Mouse (Mus musculus): Measurements from ENCODE around the gene Nptx1. TPM values are rescaled to one million over a fixed set of nuclear protein-coding genes. Genes with fewer than 3 reads are reported as not detected.

Nptx1 gene
- total RNA-seq, 2 experiments from 2014 or later: not detected

GRCm38 (mm10) chr11:119524545-119524949, 23.0 kb downstream of the Nptx1 start:
- peak; percentile 99 for ATAC-seq (replicated peaks; ENCODE audit: poor library complexity)

DNA sequence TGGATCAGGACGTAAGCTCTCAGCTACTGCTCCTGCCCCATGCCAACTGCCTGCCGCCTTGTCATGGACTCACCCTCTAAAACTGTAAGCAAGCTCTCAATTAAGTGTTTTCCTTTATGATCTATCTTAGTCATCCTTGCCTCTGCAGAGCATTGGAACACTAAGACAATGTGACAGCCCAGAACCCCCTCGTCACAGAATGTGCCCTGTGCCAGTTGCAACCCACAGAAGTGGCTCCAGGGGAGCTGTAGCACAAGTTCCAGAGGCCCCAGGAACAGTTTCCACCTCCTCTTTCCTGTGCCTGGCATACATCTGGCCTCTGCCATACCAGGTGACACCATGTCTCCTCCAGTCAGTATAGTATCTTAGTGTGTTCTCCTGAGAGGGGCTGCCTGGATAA, 24.2 kb downstream of the Nptx1 start:
- ATAC-seq (replicated peaks; ENCODE audit: poor library complexity): no peak

DNA sequence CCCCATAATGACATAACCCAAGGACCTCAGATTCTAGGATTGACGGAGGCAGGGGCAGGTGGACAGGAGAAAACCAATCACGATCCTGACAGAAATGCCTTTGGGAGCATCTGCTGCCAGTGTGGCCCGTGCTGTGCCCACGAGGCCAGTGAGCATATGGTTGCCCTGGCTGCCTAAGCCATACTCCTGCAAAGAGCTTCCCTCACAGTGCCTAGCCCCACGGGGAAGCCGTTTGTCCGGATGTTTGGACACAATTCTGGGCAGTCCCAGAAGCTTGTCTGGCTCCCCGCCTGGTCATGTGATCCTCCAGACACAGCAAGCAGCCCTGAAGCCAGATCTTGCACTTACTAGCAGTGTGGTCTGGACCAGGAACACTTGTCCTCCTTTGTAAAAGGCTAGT, 24.8 kb downstream of the Nptx1 start:
- no peak for ATAC-seq (replicated peaks; ENCODE audit: poor library complexity)

- ATAC-seq (replicated peaks; ENCODE audit: poor library complexity): no peak
Observed at GRCm38 (mm10) chr11:119521920-119522710, 25.4 kb downstream of the Nptx1 start.

DNA sequence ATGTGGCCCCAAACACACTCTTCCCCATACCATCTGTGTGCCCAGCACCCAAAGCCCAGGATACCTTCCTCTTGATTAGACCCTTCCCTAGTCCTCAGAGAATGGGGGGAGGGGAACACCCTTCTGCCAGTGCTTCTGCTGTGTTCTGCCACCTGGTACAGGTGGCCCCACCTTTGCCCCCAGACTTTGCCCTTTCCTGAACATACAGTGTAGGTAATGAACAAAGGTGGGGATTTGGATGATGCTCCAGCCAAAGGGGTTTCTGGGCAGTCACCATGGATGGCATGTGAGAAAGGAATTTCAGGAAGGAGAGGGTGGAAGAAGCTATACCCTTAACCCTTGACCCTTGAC, 26.9 kb downstream of the Nptx1 start:
- ATAC-seq (replicated peaks; ENCODE audit: poor library complexity): no peak

DNA sequence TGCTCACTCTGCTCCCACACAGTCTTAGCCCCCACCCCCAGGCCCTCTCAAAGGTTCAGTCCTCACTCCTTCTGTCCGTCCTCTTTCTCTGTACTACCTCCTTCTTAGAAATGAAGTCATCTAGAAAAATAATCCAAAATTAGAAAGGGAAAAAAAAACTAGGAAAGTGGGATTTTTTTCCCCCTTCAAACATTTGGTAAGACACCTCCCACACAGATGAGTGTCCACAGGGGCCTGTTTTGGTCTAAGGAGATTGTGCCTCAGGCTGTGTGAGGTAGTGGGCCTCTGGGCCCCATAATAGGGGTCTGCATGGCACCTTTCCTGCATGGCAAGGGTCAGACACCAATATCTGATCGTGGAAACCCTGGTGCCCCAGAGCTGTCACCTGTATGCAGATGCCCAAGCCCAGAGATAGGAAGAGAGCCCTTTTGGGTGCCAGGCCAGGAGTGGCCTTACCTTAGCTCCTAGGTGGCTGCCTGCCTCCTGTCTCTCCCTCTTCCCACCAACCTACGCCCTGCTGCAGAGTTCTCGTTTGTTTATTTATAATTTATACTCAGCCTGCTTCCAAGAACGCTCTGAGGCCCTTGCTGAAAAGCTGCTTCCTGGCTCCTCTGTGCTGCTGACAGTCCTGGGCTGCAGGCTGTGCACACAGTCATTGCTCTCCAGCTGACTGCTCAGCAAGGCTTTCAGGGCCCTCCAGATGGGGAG, 27.4 kb downstream of the Nptx1 start:
- ATAC-seq (replicated peaks; ENCODE audit: poor library complexity): no peak

DNA sequence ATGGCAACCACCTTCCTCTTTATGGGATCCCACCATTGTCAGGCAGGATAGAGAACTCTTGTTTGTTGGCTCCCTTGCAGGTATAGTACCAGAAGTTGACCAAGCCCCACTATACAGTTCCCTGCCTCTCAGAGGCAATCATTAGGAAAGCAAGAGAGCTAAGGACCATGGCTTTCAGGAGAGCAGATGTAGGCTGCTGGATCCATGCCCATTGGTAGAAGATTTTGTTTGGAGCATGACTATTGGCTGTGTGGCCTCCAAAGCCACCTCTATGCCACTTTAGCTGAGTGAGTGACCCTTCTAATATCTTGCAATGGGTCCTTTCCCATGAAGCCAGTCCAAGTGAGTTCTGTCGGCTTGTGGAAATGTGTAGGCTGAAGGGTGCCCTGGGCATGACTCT, 28.2 kb downstream of the Nptx1 start:
- no peak for ATAC-seq (replicated peaks; ENCODE audit: poor library complexity)

GRCm38 (mm10) chr11:119516677-119517361, 30.7 kb downstream of the Nptx1 start:
- ATAC-seq (replicated peaks; ENCODE audit: poor library complexity): no peak

- ATAC-seq (replicated peaks; ENCODE audit: poor library complexity): no peak
Observed at GRCm38 (mm10) chr11:119515823-119516676, 31.5 kb downstream of the Nptx1 start.

GRCm38 (mm10) chr11:119514967-119515636, 32.5 kb downstream of the Nptx1 start:
- 0 out of 2 replicates have a peak, but pooled peaks have one; percentile 20 for ATAC-seq (replicated peaks; ENCODE audit: poor library complexity)

DNA sequence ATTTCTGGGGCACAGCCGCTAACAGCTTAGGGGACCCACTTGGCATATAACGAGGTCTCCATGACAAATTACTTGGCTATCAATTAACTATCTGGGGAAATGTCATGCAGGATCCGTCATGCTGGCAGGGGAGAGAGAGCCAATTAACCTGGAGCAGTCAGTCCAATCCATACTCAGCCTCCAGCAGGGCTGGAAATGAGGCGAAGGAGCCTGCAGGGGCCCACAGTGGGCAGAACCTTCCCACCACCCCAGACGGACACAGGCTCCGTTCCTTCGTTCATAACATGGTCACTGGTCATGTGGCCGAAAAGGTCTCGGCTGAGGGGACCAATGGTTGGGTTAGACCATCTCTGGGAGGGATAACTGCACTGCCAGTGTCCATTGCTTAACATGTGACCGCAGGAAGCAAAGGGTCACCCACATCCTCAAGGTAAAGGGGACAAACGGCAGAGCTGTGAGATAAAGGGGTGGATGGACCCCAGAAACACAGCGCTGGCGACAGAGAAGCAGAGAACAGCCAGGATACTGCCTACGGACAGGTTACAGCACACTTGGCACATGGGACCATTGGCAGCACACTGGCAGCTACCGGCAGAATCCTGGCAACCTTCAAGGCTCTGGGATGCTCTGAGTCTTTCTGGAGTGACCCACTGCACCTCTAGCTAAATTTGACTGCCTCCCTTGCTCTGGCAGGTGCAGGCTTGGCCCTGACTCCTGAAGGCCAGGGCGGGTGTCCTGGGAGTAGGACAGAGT, 33.3 kb downstream of the Nptx1 start:
- ATAC-seq (replicated peaks; ENCODE audit: poor library complexity): no peak

DNA sequence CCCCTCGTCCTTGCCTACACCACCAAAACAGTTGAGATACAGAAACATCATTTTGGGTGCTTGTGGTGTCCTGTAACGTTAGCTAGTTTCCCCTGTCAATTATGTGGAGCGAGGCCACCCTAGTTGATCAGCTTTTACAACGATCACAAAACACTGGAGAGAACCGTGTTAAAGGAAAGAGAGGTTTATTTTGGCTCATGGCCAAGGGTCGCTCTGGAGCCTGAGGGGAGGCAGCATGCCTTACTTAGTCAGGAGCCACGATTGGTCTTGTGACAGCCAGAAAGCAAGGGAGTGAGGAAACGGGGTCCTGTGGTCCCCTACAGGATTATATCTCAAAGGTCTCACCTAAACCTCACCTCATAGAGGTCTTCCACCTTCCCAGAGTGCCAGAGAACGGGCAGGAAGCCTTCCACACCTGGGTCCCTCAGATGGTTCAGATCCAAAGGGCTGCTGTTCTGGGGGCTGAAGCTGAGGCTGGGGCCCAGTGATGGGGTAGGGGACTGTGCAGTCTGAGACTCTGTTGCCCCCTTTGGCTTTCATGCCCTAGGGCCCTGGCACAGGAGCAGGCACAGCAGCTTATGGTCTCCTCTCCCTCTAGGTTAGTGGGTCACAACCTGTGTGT, 34.4 kb downstream of the Nptx1 start:
- no peak for ATAC-seq (replicated peaks; ENCODE audit: poor library complexity)

- no peak for ATAC-seq (replicated peaks; ENCODE audit: poor library complexity)
Observed at GRCm38 (mm10) chr11:119509165-119509776, 38.3 kb downstream of the Nptx1 start.

DNA sequence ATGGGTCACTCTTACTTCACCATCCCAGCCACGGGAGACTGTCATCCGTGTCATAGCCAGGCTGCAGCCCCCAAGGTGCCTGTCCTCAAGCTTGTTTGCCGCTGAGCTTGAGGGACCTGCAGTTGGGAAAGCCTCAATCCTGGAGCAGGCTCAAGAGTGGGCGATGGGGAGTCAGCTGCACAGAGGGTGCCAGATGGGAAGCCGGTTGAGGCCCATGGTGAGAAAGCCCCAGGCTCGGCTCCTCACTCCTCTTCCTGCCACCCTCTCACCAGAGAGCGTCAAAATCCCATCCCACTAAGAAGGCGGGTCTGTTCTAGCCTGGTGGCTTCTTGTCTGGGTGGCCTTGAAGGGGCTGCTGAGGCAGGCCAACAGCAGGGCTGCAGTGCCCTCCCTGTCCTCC, 39.8 kb downstream of the Nptx1 start:
- no peak for ATAC-seq (replicated peaks; ENCODE audit: poor library complexity)

DNA sequence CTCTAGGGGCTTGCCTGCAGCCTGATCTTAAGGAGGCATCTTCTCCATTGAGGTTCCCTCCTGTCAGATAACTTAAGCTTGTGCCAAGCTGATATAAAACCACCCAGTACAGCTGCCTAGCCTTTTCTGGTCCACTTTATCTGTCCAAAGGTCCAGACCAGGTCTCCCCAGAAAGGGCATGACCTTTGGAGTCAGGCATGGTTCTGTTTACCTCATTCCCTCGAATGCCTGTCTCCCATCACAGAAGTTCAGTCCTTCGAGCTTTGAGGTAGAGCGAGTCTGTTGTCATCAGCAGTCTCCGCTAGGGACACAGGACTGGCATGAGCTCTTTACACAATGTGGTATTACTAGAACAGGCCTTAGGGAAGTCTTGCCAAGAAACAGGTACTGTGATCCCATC, 41.2 kb downstream of the Nptx1 start:
- ATAC-seq (replicated peaks; ENCODE audit: poor library complexity): no peak

- ATAC-seq (replicated peaks; ENCODE audit: poor library complexity): peak; percentile 96
Observed at GRCm38 (mm10) chr11:119503675-119504074, 43.9 kb downstream of the Nptx1 start.

GRCm38 (mm10) chr11:119500011-119500410, 47.5 kb downstream of the Nptx1 start:
- no peak for ATAC-seq (replicated peaks; ENCODE audit: poor library complexity)

- no peak for ATAC-seq (replicated peaks; ENCODE audit: poor library complexity)
Observed at GRCm38 (mm10) chr11:119499297-119499696, 48.3 kb downstream of the Nptx1 start.

DNA sequence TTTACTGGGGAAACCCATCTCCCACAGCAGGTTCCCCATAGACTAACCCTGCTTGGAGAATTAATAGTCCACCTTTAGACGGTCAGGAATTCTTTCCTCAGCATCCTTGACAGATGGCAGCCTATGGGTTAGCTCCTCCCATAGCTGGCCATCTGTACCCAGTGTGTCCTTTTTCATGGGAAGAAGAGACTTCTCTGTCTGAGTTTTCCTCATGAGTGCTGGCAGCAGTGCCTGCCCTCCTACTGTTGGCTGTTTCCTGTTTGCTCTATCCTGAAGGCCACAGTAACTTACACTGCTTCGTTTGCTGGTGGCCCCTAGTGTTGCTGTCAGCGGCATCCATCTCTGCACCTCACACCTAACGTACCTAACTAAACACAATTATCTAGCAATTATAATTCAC, 50.1 kb downstream of the Nptx1 start:
- no peak for ATAC-seq (replicated peaks; ENCODE audit: poor library complexity)
